In the genomic region with DNA sequence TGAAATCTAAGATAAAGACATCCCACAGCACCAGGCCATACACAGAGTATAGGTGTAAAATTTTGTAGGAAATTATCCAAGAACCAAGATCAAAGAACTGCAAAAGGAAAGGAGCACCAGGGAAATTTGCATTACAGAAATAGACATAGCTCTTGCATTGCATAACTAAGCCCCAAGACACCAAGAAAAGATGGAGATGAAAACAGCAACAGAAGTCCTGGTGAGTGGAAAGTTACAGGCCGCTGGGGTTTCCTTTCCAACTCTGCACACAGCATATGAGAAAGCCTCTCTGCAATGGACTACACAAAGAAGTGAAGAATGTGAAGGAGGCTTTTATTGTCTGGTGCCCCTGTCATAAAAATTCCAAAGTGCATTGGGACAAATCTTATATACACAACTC, we compare ENCODE assay signal across 30 mouse cellular contexts.
DNase-seq lines count a peak whose midpoint lies in the region; ATAC-seq lines count a peak whose summit lies in the region.
"Had no signal": no experiment of that assay in that cellular context is flagged by ENCODE, and none has a peak within 500 bp of the region (broad histone marks: within the 10 kb centered on the region; RNA-seq: fewer than 3 reads in every experiment).

No protein-coding gene starts in this region.

- no peak overlapping the region for H3K27ac ChIP-seq in heart, embryonic 12.5 days (ENCODE audit: poor library complexity, severe bottlenecking)
- H3K27ac ChIP-seq: hindbrain, embryonic 13.5 days; kidney, postnatal 0 days; limb, embryonic 10.5 days; limb, embryonic 15.5 days; liver, embryonic 13.5 days; midbrain, embryonic 12.5 days; neural tube, embryonic 12.5 days had no signal

- no peaks in the 10 kb centered on the region for H3K4me1 ChIP-seq in heart, embryonic 12.5 days (replicated peaks)
- H3K4me1 ChIP-seq: hindbrain, embryonic 13.5 days; limb, embryonic 10.5 days; limb, embryonic 15.5 days; liver, embryonic 13.5 days; megakaryocyte, embryonic 14.5 days; midbrain, embryonic 12.5 days; neural tube, embryonic 12.5 days had no signal

- H3K36me3 ChIP-seq in heart, embryonic 12.5 days = no peaks in the 10 kb centered on the region
- H3K36me3 ChIP-seq: hindbrain, embryonic 13.5 days; limb, embryonic 10.5 days; limb, embryonic 15.5 days; liver, embryonic 13.5 days; midbrain, embryonic 12.5 days; neural tube, embryonic 12.5 days had no signal

- peak; percentile 5 for DNase-seq in layer of hippocampus, adult 9-11 months
- no peak for DNase-seq in layer of hippocampus, postnatal 25 days (ENCODE audit: extremely low spot score in 1 of 2, low spot score in 1 of 2)
- peak; percentile 4 to 14 for DNase-seq in right cerebral cortex, adult 2 months (ENCODE audit: low spot score in 2 of 2)
- DNase-seq in right cerebral cortex, postnatal 4 days = no peak
- DNase-seq in left cerebral cortex, postnatal 36 days (ENCODE audit: low spot score in 2 of 2) = peak; percentile 5 to 21
- DNase-seq: adrenal gland, postnatal 25 days; B cell, adult 2 months; cerebellum, adult 2 months; cerebellum, postnatal 14 days; gastrocnemius, postnatal 25 days; heart, adult 11 months; heart, postnatal 4 days; kidney, adult 8-10 months; kidney, postnatal 4 days; liver, embryonic 13.5 days; lung, adult 18-20 months; lung, postnatal 4 days had no signal

- H3K4me3 ChIP-seq in heart, embryonic 12.5 days = no peak overlapping the region
- H3K4me3 ChIP-seq: hindbrain, embryonic 13.5 days; limb, embryonic 10.5 days; limb, embryonic 15.5 days; liver, embryonic 13.5 days; megakaryocyte, embryonic 14.5 days; midbrain, embryonic 12.5 days; myocyte; neural tube, embryonic 12.5 days had no signal

- no peak overlapping the region for H3K9ac ChIP-seq in heart, embryonic 12.5 days
- H3K9ac ChIP-seq: hindbrain, embryonic 13.5 days; limb, embryonic 15.5 days; liver, embryonic 13.5 days; midbrain, embryonic 12.5 days; neural tube, embryonic 12.5 days had no signal

- H3K4me2 ChIP-seq in heart, embryonic 12.5 days = no peak overlapping the region
- H3K4me2 ChIP-seq: heart, embryonic 11.5 days; hindbrain, embryonic 13.5 days; limb, embryonic 15.5 days; liver, embryonic 13.5 days; midbrain, embryonic 12.5 days; neural tube, embryonic 12.5 days had no signal

- no peaks in the 10 kb centered on the region for H3K9me3 ChIP-seq in heart, embryonic 12.5 days (replicated peaks)
- H3K9me3 ChIP-seq: hindbrain, embryonic 13.5 days; limb, embryonic 10.5 days; limb, embryonic 15.5 days; liver, embryonic 13.5 days; megakaryocyte, embryonic 14.5 days; midbrain, embryonic 12.5 days; neural tube, embryonic 12.5 days had no signal

- WGBS in heart, embryonic 12.5 days = 73% methylated on average over 1 of the region's 1 CpGs

- intact Hi-C loops in left cerebral cortex, postnatal 36 days (cut with DNase I) = no loop called here

- ATAC-seq in heart, embryonic 12.5 days (ENCODE audit: insufficient number of reproducible peaks, low FRiP score) = no peak
- ATAC-seq: forebrain, embryonic 14.5 days; intestine, embryonic 16.5 days; lung, postnatal 0 days had no signal

- H3K27me3 ChIP-seq in heart, embryonic 12.5 days (replicated peaks) = no peaks in the 10 kb centered on the region
- H3K27me3 ChIP-seq: hindbrain, embryonic 13.5 days; limb, embryonic 15.5 days; liver, embryonic 13.5 days; megakaryocyte, embryonic 14.5 days; midbrain, embryonic 12.5 days; neural tube, embryonic 12.5 days had no signal

Comparison
In these comparisons a context has a peak if more than half of its experiments do, and no peak if none do; other contexts are left out.
1. DNase-seq: peak in layer of hippocampus, adult 9-11 months (single experiment), right cerebral cortex, adult 2 months (2 of 2) and left cerebral cortex, postnatal 36 days (2 of 2); none in layer of hippocampus, postnatal 25 days (0 of 2) and right cerebral cortex, postnatal 4 days (single experiment).